Mouse (Mus musculus): ENCODE measurements around the gene Tspan8. TPM values are rescaled to one million over a fixed set of nuclear protein-coding genes. Genes with fewer than 3 reads are reported as not detected.

The Tspan8 gene
- polyA plus RNA-seq, 1 experiment: 1.1 TPM

- H3K27ac ChIP-seq (ENCODE audit: control insufficient read depth, insufficient read depth, low read length): no peak overlapping the region
- TF ChIP-seq CTCF (IDR thresholded peaks at IDR 0.05; ENCODE audit: borderline replicate concordance, control insufficient read depth, extremely low read depth, insufficient read depth, low read length, poor library complexity) (no peak), POLR2A (IDR thresholded peaks at IDR 0.05; ENCODE audit: control insufficient read depth, extremely low read depth, insufficient read depth, low read length, poor library complexity) (no peak)
- no peak for DNase-seq
- H3K27me3 ChIP-seq (ENCODE audit: control insufficient read depth, insufficient read depth, low read length): no peaks in the 10 kb centered on the region
- no peaks in the 10 kb centered on the region for H3K36me3 ChIP-seq (ENCODE audit: control insufficient read depth, insufficient read depth, low read length)
- H3K4me3 ChIP-seq (ENCODE audit: control insufficient read depth, insufficient read depth, low read length): no peak overlapping the region
- 32% methylated on average over 2 of the region's 2 CpGs for WGBS
- no peaks in the 10 kb centered on the region for H3K4me1 ChIP-seq (replicated peaks; ENCODE audit: control insufficient read depth, insufficient read depth, low read length)
Measured at GRCm38 (mm10) chr10:115803765-115804164, 12.9 kb upstream of the Tspan8 start.

DNA sequence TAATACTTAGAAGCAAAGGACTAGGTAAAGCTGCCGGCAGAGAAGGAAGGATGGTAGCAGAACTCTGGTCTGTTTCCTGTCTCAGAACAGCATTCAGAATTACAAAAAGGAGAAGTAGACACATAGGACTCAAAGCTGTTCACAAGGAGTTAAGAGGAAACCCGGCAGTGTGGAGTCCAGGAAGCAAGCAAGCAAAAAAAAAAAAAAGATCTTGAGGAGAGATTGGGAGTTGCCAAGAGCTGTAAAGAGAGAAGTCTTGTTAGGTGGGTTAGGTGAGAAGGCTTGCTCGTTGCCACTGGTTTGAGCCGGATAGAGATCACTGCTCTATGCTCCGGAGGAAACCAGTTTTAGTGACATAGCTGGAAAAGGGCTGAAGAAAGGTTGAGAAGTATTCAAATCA, 10.6 kb upstream of the Tspan8 start:
- no peak overlapping the region for H3K27ac ChIP-seq (ENCODE audit: control insufficient read depth, insufficient read depth, low read length)
- no peaks in the 10 kb centered on the region for H3K27me3 ChIP-seq (ENCODE audit: control insufficient read depth, insufficient read depth, low read length)
- DNase-seq: no peak
- TF ChIP-seq CTCF (IDR thresholded peaks at IDR 0.05; ENCODE audit: borderline replicate concordance, control insufficient read depth, extremely low read depth, insufficient read depth, low read length, poor library complexity) (no peak), POLR2A (IDR thresholded peaks at IDR 0.05; ENCODE audit: control insufficient read depth, extremely low read depth, insufficient read depth, low read length, poor library complexity) (no peak)
- WGBS: 5% methylated on average over 5 of the region's 5 CpGs
- H3K4me3 ChIP-seq (ENCODE audit: control insufficient read depth, insufficient read depth, low read length): no peak overlapping the region
- no peaks in the 10 kb centered on the region for H3K4me1 ChIP-seq (replicated peaks; ENCODE audit: control insufficient read depth, insufficient read depth, low read length)
- H3K36me3 ChIP-seq (ENCODE audit: control insufficient read depth, insufficient read depth, low read length): no peaks in the 10 kb centered on the region

DNA sequence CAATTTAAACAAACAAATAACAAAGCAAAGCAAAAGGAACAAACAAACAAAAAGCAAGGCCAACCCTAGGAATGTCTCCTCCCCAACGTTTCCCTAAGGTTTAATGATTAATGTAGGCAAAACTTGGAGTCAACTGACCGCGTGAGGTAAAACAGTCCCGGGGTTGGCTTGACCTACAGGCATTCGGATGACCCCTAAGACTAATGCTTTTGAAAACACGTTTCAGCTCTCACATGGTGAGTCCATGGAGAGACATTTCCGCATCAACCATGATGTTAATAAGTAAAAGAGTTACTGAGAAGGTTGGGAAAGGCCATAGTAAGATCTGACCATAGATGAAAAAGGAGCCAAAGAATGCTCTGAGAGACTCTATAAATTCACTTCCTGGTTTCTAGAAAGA, 7.5 kb upstream of the Tspan8 start:
- DNase-seq: no peak
- no peak overlapping the region for H3K4me3 ChIP-seq (ENCODE audit: control insufficient read depth, insufficient read depth, low read length)
- TF ChIP-seq POLR2A (IDR thresholded peaks at IDR 0.05; ENCODE audit: control insufficient read depth, extremely low read depth, insufficient read depth, low read length, poor library complexity): no peak
- TF ChIP-seq CTCF (IDR thresholded peaks at IDR 0.05; ENCODE audit: borderline replicate concordance, control insufficient read depth, extremely low read depth, insufficient read depth, low read length, poor library complexity): no peak
- H3K27ac ChIP-seq (ENCODE audit: control insufficient read depth, insufficient read depth, low read length): no peak overlapping the region
- H3K36me3 ChIP-seq (ENCODE audit: control insufficient read depth, insufficient read depth, low read length): no peaks in the 10 kb centered on the region
- H3K27me3 ChIP-seq (ENCODE audit: control insufficient read depth, insufficient read depth, low read length): no peaks in the 10 kb centered on the region
- WGBS: 92% methylated on average over 7 of the region's 7 CpGs
- H3K4me1 ChIP-seq (replicated peaks; ENCODE audit: control insufficient read depth, insufficient read depth, low read length): no peaks in the 10 kb centered on the region

DNA sequence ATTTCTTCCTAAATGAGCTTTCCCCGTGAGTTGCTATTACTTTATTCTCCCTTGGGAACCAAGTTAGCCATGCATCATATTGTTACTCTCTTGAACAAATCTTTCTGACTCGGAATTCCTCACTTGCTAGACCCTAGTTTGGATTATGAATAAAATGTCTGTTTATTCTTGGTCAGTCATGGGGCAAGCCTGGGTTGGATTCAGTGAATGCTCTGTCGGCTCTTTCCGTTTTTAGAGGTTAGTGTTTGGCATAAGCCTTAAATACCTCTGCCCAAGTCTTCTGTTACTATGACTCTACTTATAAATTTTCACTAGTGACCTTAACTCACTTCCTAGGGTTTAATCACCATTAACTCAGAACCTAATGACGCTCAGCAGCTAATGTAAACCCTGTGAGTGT, 5.1 kb upstream of the Tspan8 start:
- WGBS: 90% methylated on average over 5 of the region's 5 CpGs
- no peaks in the 10 kb centered on the region for H3K36me3 ChIP-seq (ENCODE audit: control insufficient read depth, insufficient read depth, low read length)
- TF ChIP-seq CTCF (IDR thresholded peaks at IDR 0.05; ENCODE audit: borderline replicate concordance, control insufficient read depth, extremely low read depth, insufficient read depth, low read length, poor library complexity) (no peak), POLR2A (IDR thresholded peaks at IDR 0.05; ENCODE audit: control insufficient read depth, extremely low read depth, insufficient read depth, low read length, poor library complexity) (no peak)
- H3K27me3 ChIP-seq (ENCODE audit: control insufficient read depth, insufficient read depth, low read length): no peaks in the 10 kb centered on the region
- no peak for DNase-seq
- H3K4me1 ChIP-seq (replicated peaks; ENCODE audit: control insufficient read depth, insufficient read depth, low read length): no peaks in the 10 kb centered on the region
- no peak overlapping the region for H3K27ac ChIP-seq (ENCODE audit: control insufficient read depth, insufficient read depth, low read length)
- no peak overlapping the region for H3K4me3 ChIP-seq (ENCODE audit: control insufficient read depth, insufficient read depth, low read length)

GRCm38 (mm10) chr10:115814878-115815277, 1.8 kb upstream of the Tspan8 start:
- Histone ChIP-seq H3K4me1 (replicated peaks; ENCODE audit: control insufficient read depth, insufficient read depth, low read length) (no peaks in the 10 kb centered on the region), H3K27me3 (ENCODE audit: control insufficient read depth, insufficient read depth, low read length) (no peaks in the 10 kb centered on the region), H3K4me3 (ENCODE audit: control insufficient read depth, insufficient read depth, low read length) (no peak overlapping the region), H3K27ac (ENCODE audit: control insufficient read depth, insufficient read depth, low read length) (no peak overlapping the region), H3K36me3 (ENCODE audit: control insufficient read depth, insufficient read depth, low read length) (no peaks in the 10 kb centered on the region)
- 95% methylated on average over 11 of the region's 11 CpGs for WGBS
- no peak for TF ChIP-seq CTCF (IDR thresholded peaks at IDR 0.05; ENCODE audit: borderline replicate concordance, control insufficient read depth, extremely low read depth, insufficient read depth, low read length, poor library complexity)
- TF ChIP-seq POLR2A (IDR thresholded peaks at IDR 0.05; ENCODE audit: control insufficient read depth, extremely low read depth, insufficient read depth, low read length, poor library complexity): no peak
- no peak for DNase-seq

DNA sequence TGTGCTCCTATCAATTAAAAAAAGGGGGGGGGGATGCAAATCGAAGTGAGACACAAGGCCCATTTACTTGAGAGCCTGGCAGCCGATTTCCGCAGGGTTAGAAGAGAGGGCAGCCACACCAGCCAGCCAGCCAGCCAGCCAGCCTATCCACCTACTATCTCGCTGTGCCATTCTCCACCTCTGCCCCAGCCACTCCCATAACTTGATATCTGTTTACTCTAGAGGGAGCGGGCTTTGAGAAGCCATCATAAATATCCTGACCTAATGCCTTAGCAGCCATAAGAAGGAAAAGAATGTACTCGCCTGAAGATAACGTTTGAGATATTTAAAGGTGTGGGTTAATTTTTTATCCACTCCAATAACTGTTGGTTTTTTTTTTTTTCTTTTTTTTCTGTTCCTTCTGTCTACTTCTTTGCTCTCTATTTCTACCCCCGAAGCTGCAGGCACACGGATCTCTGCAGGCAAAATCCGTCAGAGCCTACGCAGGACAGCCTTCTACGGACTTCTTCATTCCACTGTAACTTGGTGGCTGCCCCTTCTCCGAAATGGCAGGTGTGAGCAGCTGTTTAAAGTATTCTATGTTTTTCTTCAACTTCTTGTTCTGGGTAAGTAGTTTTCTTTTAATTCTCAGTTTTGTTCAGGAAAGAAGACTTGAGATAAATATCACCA, 558 bp downstream of the Tspan8 start:
- H3K4me1 ChIP-seq (replicated peaks; ENCODE audit: control insufficient read depth, insufficient read depth, low read length): no peaks in the 10 kb centered on the region
- no peaks in the 10 kb centered on the region for H3K36me3 ChIP-seq (ENCODE audit: control insufficient read depth, insufficient read depth, low read length)
- DNase-seq: no peak
- no peaks in the 10 kb centered on the region for H3K27me3 ChIP-seq (ENCODE audit: control insufficient read depth, insufficient read depth, low read length)
- 63% methylated on average over 13 of the region's 13 CpGs for WGBS
- no peak for TF ChIP-seq CTCF (IDR thresholded peaks at IDR 0.05; ENCODE audit: borderline replicate concordance, control insufficient read depth, extremely low read depth, insufficient read depth, low read length, poor library complexity)
- no peak for TF ChIP-seq POLR2A (IDR thresholded peaks at IDR 0.05; ENCODE audit: control insufficient read depth, extremely low read depth, insufficient read depth, low read length, poor library complexity)
- no peak overlapping the region for H3K4me3 ChIP-seq (ENCODE audit: control insufficient read depth, insufficient read depth, low read length)
- no peak overlapping the region for H3K27ac ChIP-seq (ENCODE audit: control insufficient read depth, insufficient read depth, low read length)

- DNase-seq: no peak
- no peaks in the 10 kb centered on the region for H3K4me1 ChIP-seq (replicated peaks; ENCODE audit: control insufficient read depth, insufficient read depth, low read length)
- no peaks in the 10 kb centered on the region for H3K27me3 ChIP-seq (ENCODE audit: control insufficient read depth, insufficient read depth, low read length)
- H3K4me3 ChIP-seq (ENCODE audit: control insufficient read depth, insufficient read depth, low read length): no peak overlapping the region
- H3K36me3 ChIP-seq (ENCODE audit: control insufficient read depth, insufficient read depth, low read length): no peaks in the 10 kb centered on the region
- TF ChIP-seq CTCF (IDR thresholded peaks at IDR 0.05; ENCODE audit: borderline replicate concordance, control insufficient read depth, extremely low read depth, insufficient read depth, low read length, poor library complexity) (no peak), POLR2A (IDR thresholded peaks at IDR 0.05; ENCODE audit: control insufficient read depth, extremely low read depth, insufficient read depth, low read length, poor library complexity) (no peak)
- no peak overlapping the region for H3K27ac ChIP-seq (ENCODE audit: control insufficient read depth, insufficient read depth, low read length)
- WGBS: 90% methylated on average over 7 of the region's 7 CpGs
Measured at GRCm38 (mm10) chr10:115825289-115825688, 8.7 kb downstream of the Tspan8 start.
